Mouse (Mus musculus): ENCODE measurements around the gene Wif1. TPM values are rescaled to one million over a fixed set of nuclear protein-coding genes. Genes with fewer than 3 reads are reported as not detected.
A peak's percentile ranks its signal among the peaks of the same experiment; 100 is the strongest.

Wif1 gene
- polyA plus RNA-seq (2017; shearing (Covaris generic)): not detected

- ATAC-seq: peak; percentile 85
Observed at GRCm38 (mm10) chr10:121033826-121034568, at the start of gene Wif1. Gene Wif1 (plus strand): TSS chr10:121033960.

GRCm38 (mm10) chr10:121002135-121002534 is 31.6 kb upstream of the Wif1 start:
- no peak for ATAC-seq

GRCm38 (mm10) chr10:121011496-121011895 is 22.3 kb upstream of the Wif1 start:
- no peak for ATAC-seq

- ATAC-seq: no peak
Observed at GRCm38 (mm10) chr10:121016291-121016690, 17.5 kb upstream of the Wif1 start.

GRCm38 (mm10) chr10:121016711-121017503 is 16.9 kb upstream of the Wif1 start:
- no peak for ATAC-seq

GRCm38 (mm10) chr10:121022951-121023350 is 10.8 kb upstream of the Wif1 start:
- ATAC-seq: no peak

- ATAC-seq: no peak
Observed at GRCm38 (mm10) chr10:121031802-121032201, 2.0 kb upstream of the Wif1 start.

- ATAC-seq: peak; percentile 69
Observed at GRCm38 (mm10) chr10:121033128-121033791, 500 bp upstream of the Wif1 start.

- no peak for ATAC-seq
Observed at GRCm38 (mm10) chr10:121034569-121034947, 798 bp downstream of the Wif1 start.

GRCm38 (mm10) chr10:121038556-121039284 is 5.0 kb downstream of the Wif1 start:
- ATAC-seq: no peak

- ATAC-seq: no peak
Observed at GRCm38 (mm10) chr10:121040911-121041310, 7.2 kb downstream of the Wif1 start.

- no peak for ATAC-seq
Observed at GRCm38 (mm10) chr10:121047440-121047839, 13.7 kb downstream of the Wif1 start.

- no peak for ATAC-seq
Observed at GRCm38 (mm10) chr10:121052076-121052475, 18.3 kb downstream of the Wif1 start.

GRCm38 (mm10) chr10:121055452-121056188 is 21.9 kb downstream of the Wif1 start:
- no peak for ATAC-seq

GRCm38 (mm10) chr10:121056823-121057222 is 23.1 kb downstream of the Wif1 start:
- no peak for ATAC-seq

GRCm38 (mm10) chr10:121059043-121060003 is 25.6 kb downstream of the Wif1 start:
- no peak for ATAC-seq

- ATAC-seq: no peak
Observed at GRCm38 (mm10) chr10:121061336-121061835, 27.6 kb downstream of the Wif1 start.

- ATAC-seq: no peak
Observed at GRCm38 (mm10) chr10:121062704-121063103, 28.9 kb downstream of the Wif1 start.

GRCm38 (mm10) chr10:121067416-121067951 is 33.7 kb downstream of the Wif1 start:
- no peak for ATAC-seq

- no peak for ATAC-seq
Observed at GRCm38 (mm10) chr10:121068003-121068402, 34.2 kb downstream of the Wif1 start.
